Mouse (Mus musculus): Measurements from ENCODE around the gene Dusp14.

- TF ChIP-seq EP300 (IDR thresholded peaks at IDR 0.05; ENCODE audit: low read depth) (no peak), CTCF (IDR thresholded peaks at IDR 0.05; ENCODE audit: low read depth) (no peak)
Observed at GRCm38 (mm10) chr11:84095084-84095483, 26.0 kb upstream of the Dusp14 start.
